Mouse (Mus musculus) layer of hippocampus, adult 9-11 months (tissue): ENCODE results near the gene Agbl1.
"Not testable (repeated sequence)": the region's sequence is repeated elsewhere in the genome, so short reads cannot be mapped to it uniquely, and the experiment has no call there.

ENCODE experiments used
- DNase-seq: peaks from one replicate; pipeline ENCODE4 v3.0.0; 2022

Agbl1 gene

GRCm38 (mm10) chr7:76597812-76598211, 368.1 kb downstream of the Agbl1 start:
- no peak for DNase-seq

GRCm38 (mm10) chr7:76600050-76600690, 370.5 kb downstream of the Agbl1 start:
- no peak for DNase-seq

GRCm38 (mm10) chr7:76629528-76629927, 399.8 kb downstream of the Agbl1 start:
- no peak for DNase-seq

- no peak for DNase-seq
Measured at GRCm38 (mm10) chr7:76650984-76651383, 421.3 kb downstream of the Agbl1 start.

- no peak for DNase-seq
Measured at GRCm38 (mm10) chr7:76661072-76661471, 431.4 kb downstream of the Agbl1 start.

GRCm38 (mm10) chr7:76674856-76675255, 445.2 kb downstream of the Agbl1 start:
- no peak for DNase-seq

- DNase-seq = peak; percentile 58
Measured at GRCm38 (mm10) chr7:76701224-76701623, 471.5 kb downstream of the Agbl1 start.

- not testable (repeated sequence) for DNase-seq
Measured at GRCm38 (mm10) chr7:76732220-76732619, 502.5 kb downstream of the Agbl1 start.

- DNase-seq = no peak
Measured at GRCm38 (mm10) chr7:76777237-76777855, 547.7 kb downstream of the Agbl1 start.

- no peak for DNase-seq
Measured at GRCm38 (mm10) chr7:76780446-76780845, 550.8 kb downstream of the Agbl1 start.

- peak; percentile 7 for DNase-seq
Measured at GRCm38 (mm10) chr7:76788561-76789306, 559.0 kb downstream of the Agbl1 start.

GRCm38 (mm10) chr7:76790041-76790440, 560.4 kb downstream of the Agbl1 start:
- no peak for DNase-seq

GRCm38 (mm10) chr7:76791247-76791646, 561.6 kb downstream of the Agbl1 start:
- no peak for DNase-seq

GRCm38 (mm10) chr7:76810003-76810402, 580.3 kb downstream of the Agbl1 start:
- DNase-seq = no peak

GRCm38 (mm10) chr7:76820571-76820970, 590.9 kb downstream of the Agbl1 start:
- no peak for DNase-seq

- no peak for DNase-seq
Measured at GRCm38 (mm10) chr7:76842146-76842545, 612.5 kb downstream of the Agbl1 start.

GRCm38 (mm10) chr7:76889416-76890209, 659.9 kb downstream of the Agbl1 start:
- DNase-seq = peak; percentile 21

GRCm38 (mm10) chr7:76904096-76904495, 674.4 kb downstream of the Agbl1 start:
- no peak for DNase-seq

GRCm38 (mm10) chr7:76911672-76912071, 682.0 kb downstream of the Agbl1 start:
- DNase-seq = no peak

- DNase-seq = no peak
Measured at GRCm38 (mm10) chr7:76918871-76919270, 689.2 kb downstream of the Agbl1 start.

- no peak for DNase-seq
Measured at GRCm38 (mm10) chr7:76921671-76922070, 692.0 kb downstream of the Agbl1 start.

- DNase-seq = no peak
Measured at GRCm38 (mm10) chr7:76935219-76935618, 705.5 kb downstream of the Agbl1 start.

- DNase-seq = peak; percentile 12
Measured at GRCm38 (mm10) chr7:76941531-76941930, 711.8 kb downstream of the Agbl1 start.
